Mouse (Mus musculus): ENCODE data around the gene Olfr574. TPM values are rescaled to one million over a fixed set of nuclear protein-coding genes. Genes with fewer than 3 reads are reported as not detected.

The Olfr574 gene
- not detected in 2 replicates for polyA plus RNA-seq (2015; fragmentation: Nextera tagmentation; extraction: Ambion mirVana)

DNA sequence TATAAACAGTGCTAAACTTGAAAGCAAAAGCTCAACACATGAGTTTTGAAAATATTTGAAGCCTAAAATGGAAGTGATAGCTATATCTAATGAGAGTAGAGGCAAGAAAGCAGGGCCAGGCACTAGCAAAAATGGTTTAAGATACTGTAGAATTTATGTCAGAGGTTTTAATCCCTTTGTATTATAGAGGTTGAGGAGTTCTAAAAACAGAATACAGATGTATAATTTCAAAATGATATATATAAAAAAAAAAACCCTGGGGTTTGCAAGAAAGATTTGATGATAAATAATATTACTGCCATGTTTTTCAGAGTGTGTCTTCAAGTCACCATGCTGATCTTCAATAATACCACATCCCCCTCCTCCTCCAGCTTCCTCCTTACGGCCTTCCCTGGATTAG lies at the start of gene Olfr574:
Olfr574 (plus strand) TSS at position 301 of the 400 bp plus-strand sequence.
- H3K9ac ChIP-seq = no peak within 1 kb of the TSS
- ATAC-seq (ENCODE audit: low FRiP score) = no peak
- no peaks in the 10 kb centered on the region for H3K4me1 ChIP-seq (replicated peaks)
- 86% methylated on average over 1 of the region's 1 CpGs for WGBS
- H3K4me3 ChIP-seq = no peak within 1 kb of the TSS
- H3K27ac ChIP-seq = no peak within 1 kb of the TSS
- no peaks in the 10 kb centered on the region for H3K27me3 ChIP-seq
- H3K4me2 ChIP-seq = no peak within 1 kb of the TSS
- no peaks in the 10 kb centered on the region for H3K9me3 ChIP-seq
- no peaks in the 10 kb centered on the region for H3K36me3 ChIP-seq

GRCm38 (mm10) chr7:102915261-102915660 lies 33.0 kb upstream of the Olfr574 start:
- WGBS = 47% methylated on average over 1 of the region's 1 CpGs
- no peaks in the 10 kb centered on the region for H3K36me3 ChIP-seq
- H3K27ac ChIP-seq = no peak overlapping the region
- no peak overlapping the region for H3K4me2 ChIP-seq
- no peak overlapping the region for H3K4me3 ChIP-seq
- no peaks in the 10 kb centered on the region for H3K27me3 ChIP-seq
- H3K9me3 ChIP-seq = no peaks in the 10 kb centered on the region
- H3K4me1 ChIP-seq (replicated peaks) = no peaks in the 10 kb centered on the region
- no peak for ATAC-seq (ENCODE audit: low FRiP score)
- H3K9ac ChIP-seq = no peak overlapping the region

DNA sequence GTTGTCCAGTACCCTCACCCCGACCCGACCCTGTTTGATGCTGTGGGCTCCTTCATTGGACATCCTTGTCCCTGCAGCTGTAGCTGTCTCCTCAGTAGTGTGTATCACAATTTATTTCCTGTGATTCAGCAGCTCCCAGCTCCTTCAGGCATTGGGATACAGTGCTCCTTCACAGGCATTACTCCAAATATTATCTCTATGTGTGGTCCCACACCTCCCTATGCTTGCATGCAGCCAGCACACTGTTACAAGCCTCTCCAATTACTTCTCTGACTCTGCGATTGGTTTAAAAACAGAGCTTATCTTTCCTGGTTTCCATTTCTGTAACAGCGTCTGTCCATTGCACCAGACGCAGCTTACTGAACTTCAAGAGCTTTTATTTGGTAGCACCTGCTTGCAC lies 31.9 kb upstream of the Olfr574 start:
- no peak overlapping the region for H3K27ac ChIP-seq
- no peak overlapping the region for H3K4me3 ChIP-seq
- no peak for ATAC-seq (ENCODE audit: low FRiP score)

GRCm38 (mm10) chr7:102917032-102917875 lies 31.0 kb upstream of the Olfr574 start, which contains the start of gene Olfr571:
Gene Olfr571, minus strand, starts transcription at chr7:102917536.
- H3K27ac ChIP-seq = no peak within 1 kb of the TSS
- H3K4me2 ChIP-seq = no peak within 1 kb of the TSS
- no peaks in the 10 kb centered on the region for H3K4me1 ChIP-seq (replicated peaks)
- no peak for ATAC-seq (ENCODE audit: low FRiP score)
- no peak within 1 kb of the TSS for H3K4me3 ChIP-seq
- no peaks in the 10 kb centered on the region for H3K36me3 ChIP-seq
- no peaks in the 10 kb centered on the region for H3K9me3 ChIP-seq
- H3K9ac ChIP-seq = no peak within 1 kb of the TSS
- WGBS = 62% methylated on average over 4 of the region's 4 CpGs
- no peaks in the 10 kb centered on the region for H3K27me3 ChIP-seq

More for the DNA sequence above, 31.9 kb upstream of the Olfr574 start:
- H3K9ac ChIP-seq = no peak overlapping the region
- no peak overlapping the region for H3K4me2 ChIP-seq
- no peaks in the 10 kb centered on the region for H3K4me1 ChIP-seq (replicated peaks)
- no peaks in the 10 kb centered on the region for H3K36me3 ChIP-seq
- H3K9me3 ChIP-seq = no peaks in the 10 kb centered on the region
- WGBS = 88% methylated on average over 5 of the region's 5 CpGs
- no peaks in the 10 kb centered on the region for H3K27me3 ChIP-seq

- Histone ChIP-seq H3K27me3 (no peaks in the 10 kb centered on the region), H3K36me3 (no peaks in the 10 kb centered on the region), H3K4me2 (no peak overlapping the region), H3K4me3 (no peak overlapping the region), H3K27ac (no peak overlapping the region), H3K9ac (no peak overlapping the region), H3K4me1 (replicated peaks) (no peaks in the 10 kb centered on the region), H3K9me3 (no peaks in the 10 kb centered on the region)
- 17% methylated on average over 1 of the region's 1 CpGs for WGBS
- peak; percentile 76 for ATAC-seq (ENCODE audit: low FRiP score)
Observed at GRCm38 (mm10) chr7:102919632-102920031, 28.6 kb upstream of the Olfr574 start.

DNA sequence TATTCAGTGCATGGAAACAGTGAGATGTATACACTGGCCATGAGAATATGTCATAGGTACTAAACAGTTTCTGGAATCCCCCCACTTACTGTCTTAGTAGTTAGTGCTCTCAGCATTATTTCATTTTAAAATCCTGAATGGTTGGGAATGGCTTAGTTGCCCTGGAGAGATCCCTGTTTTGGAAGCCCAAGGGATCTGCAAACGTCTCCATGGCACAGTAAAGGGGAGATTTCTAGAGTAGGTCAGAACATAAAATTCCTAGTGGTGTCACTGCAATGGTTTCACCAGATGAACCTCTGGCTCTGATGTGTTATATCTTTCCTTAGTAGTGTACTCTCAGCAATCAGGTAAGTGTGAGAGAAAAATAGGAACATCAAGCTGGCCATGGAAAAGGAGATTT lies 24.2 kb upstream of the Olfr574 start, which contains the start of gene Olfr572:
Olfr572 (plus strand) TSS at position 301 of the 400 bp plus-strand sequence.
- Histone ChIP-seq H3K4me3 (no peak within 1 kb of the TSS), H3K27ac (no peak within 1 kb of the TSS), H3K9ac (no peak within 1 kb of the TSS), H3K27me3 (no peaks in the 10 kb centered on the region), H3K4me2 (no peak within 1 kb of the TSS), H3K9me3 (no peaks in the 10 kb centered on the region), H3K4me1 (replicated peaks) (no peaks in the 10 kb centered on the region), H3K36me3 (no peaks in the 10 kb centered on the region)
- 75% methylated on average over 1 of the region's 1 CpGs for WGBS
- no peak for ATAC-seq (ENCODE audit: low FRiP score)

- H3K4me3 ChIP-seq = no peak overlapping the region
- H3K36me3 ChIP-seq = no peaks in the 10 kb centered on the region
- H3K4me2 ChIP-seq = no peak overlapping the region
- H3K27ac ChIP-seq = no peak overlapping the region
- no peak overlapping the region for H3K9ac ChIP-seq
- ATAC-seq (ENCODE audit: low FRiP score) = no peak
- WGBS = 82% methylated on average over 3 of the region's 3 CpGs
- H3K9me3 ChIP-seq = no peaks in the 10 kb centered on the region
- no peaks in the 10 kb centered on the region for H3K27me3 ChIP-seq
- H3K4me1 ChIP-seq (replicated peaks) = no peaks in the 10 kb centered on the region
Observed at GRCm38 (mm10) chr7:102927105-102927504, 21.2 kb upstream of the Olfr574 start.

GRCm38 (mm10) chr7:102942475-102942874 lies 5.8 kb upstream of the Olfr574 start, which contains the start of gene Olfr573-ps1:
Gene Olfr573-ps1, minus strand, starts transcription at chr7:102942575.
- Histone ChIP-seq H3K9ac (no peak within 1 kb of the TSS), H3K27ac (no peak within 1 kb of the TSS), H3K4me1 (replicated peaks) (no peaks in the 10 kb centered on the region), H3K9me3 (no peaks in the 10 kb centered on the region), H3K4me2 (no peak within 1 kb of the TSS), H3K27me3 (no peaks in the 10 kb centered on the region), H3K36me3 (no peaks in the 10 kb centered on the region), H3K4me3 (no peak within 1 kb of the TSS)
- ATAC-seq (ENCODE audit: low FRiP score) = no peak
- WGBS = 94% methylated on average over 2 of the region's 2 CpGs

DNA sequence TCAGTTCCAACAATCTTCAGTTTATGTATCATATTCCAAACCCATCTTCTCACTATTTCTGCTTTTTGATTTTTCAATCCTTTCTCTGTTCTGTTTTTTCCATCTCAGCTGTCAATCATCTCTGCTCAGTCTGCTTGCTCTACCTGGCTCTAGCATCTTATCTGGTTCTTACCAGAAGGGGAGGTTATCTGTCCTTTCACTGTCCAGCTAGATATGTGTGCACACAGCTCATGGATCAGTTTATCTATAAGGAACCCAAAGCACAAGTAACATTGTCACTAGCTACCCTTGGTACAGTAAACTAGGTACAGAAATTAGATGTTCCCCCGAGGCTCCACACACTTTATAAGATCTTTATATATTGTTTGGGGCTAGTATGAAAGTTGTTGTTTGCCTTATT lies 4.8 kb upstream of the Olfr574 start:
- no peaks in the 10 kb centered on the region for H3K36me3 ChIP-seq
- WGBS = 91% methylated on average over 1 of the region's 1 CpGs
- no peaks in the 10 kb centered on the region for H3K9me3 ChIP-seq
- no peaks in the 10 kb centered on the region for H3K27me3 ChIP-seq
- no peak overlapping the region for H3K4me2 ChIP-seq
- H3K27ac ChIP-seq = no peak overlapping the region
- H3K9ac ChIP-seq = no peak overlapping the region
- H3K4me3 ChIP-seq = no peak overlapping the region
- no peak for ATAC-seq (ENCODE audit: low FRiP score)
- no peaks in the 10 kb centered on the region for H3K4me1 ChIP-seq (replicated peaks)

DNA sequence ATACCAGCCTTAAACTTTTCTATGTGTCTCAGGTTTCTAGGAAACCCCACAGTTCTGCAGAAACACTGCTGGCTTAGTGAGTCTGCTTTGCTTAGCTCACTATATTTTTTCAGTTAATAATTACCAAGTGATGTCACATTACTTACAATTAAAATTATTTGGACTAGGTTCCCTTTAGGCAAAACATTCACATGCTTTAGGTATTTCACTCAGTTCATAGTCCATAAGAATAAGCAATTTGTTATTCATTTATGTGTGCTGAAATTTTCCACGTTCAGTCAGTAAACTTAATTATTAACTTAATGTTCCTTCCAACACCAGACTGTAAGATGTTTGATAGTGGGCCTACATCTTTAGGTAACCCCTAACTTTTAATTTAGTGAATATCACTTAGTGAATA lies 2.5 kb downstream of the Olfr574 start:
- no peak for ATAC-seq (ENCODE audit: low FRiP score)
- no peaks in the 10 kb centered on the region for H3K4me1 ChIP-seq (replicated peaks)
- no peaks in the 10 kb centered on the region for H3K27me3 ChIP-seq
- H3K4me3 ChIP-seq = no peak overlapping the region
- H3K27ac ChIP-seq = no peak overlapping the region
- H3K4me2 ChIP-seq = no peak overlapping the region
- H3K9ac ChIP-seq = no peak overlapping the region
- H3K36me3 ChIP-seq = no peaks in the 10 kb centered on the region
- H3K9me3 ChIP-seq = no peaks in the 10 kb centered on the region
- WGBS = 76% methylated on average over 1 of the region's 1 CpGs

GRCm38 (mm10) chr7:102958137-102958536 lies 9.9 kb downstream of the Olfr574 start:
- no peak overlapping the region for H3K4me3 ChIP-seq
- H3K9ac ChIP-seq = no peak overlapping the region
- no peak for ATAC-seq (ENCODE audit: low FRiP score)
- H3K36me3 ChIP-seq = no peaks in the 10 kb centered on the region
- 85% methylated on average over 3 of the region's 3 CpGs for WGBS
- H3K4me1 ChIP-seq (replicated peaks) = no peaks in the 10 kb centered on the region
- no peak overlapping the region for H3K27ac ChIP-seq
- H3K9me3 ChIP-seq = no peaks in the 10 kb centered on the region
- H3K27me3 ChIP-seq = no peaks in the 10 kb centered on the region
- no peak overlapping the region for H3K4me2 ChIP-seq

DNA sequence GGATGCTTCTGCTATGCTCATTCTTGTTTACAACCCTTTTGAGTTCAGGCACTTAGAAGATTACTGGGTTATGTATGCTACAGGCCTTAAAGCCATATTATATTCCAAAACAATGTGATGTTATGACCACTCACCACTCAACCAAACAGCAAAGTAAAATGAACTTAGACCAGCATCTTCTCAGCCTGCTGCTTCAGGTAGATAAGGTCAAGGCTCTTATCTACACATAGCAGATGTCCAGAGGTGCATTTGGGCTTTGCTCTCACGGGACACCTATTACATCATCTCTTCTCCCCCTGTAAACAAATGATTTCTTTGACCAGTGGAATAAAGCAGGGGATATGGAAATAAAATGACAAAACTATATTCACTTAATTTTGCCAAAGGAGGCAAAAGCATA lies 10.3 kb downstream of the Olfr574 start, which contains the start of gene Olfr575:
Olfr575 (minus strand) TSS at position 183 of the 400 bp plus-strand sequence.
- no peak for ATAC-seq (ENCODE audit: low FRiP score)
- no peak within 1 kb of the TSS for H3K27ac ChIP-seq
- no peaks in the 10 kb centered on the region for H3K36me3 ChIP-seq
- no peaks in the 10 kb centered on the region for H3K9me3 ChIP-seq
- no peaks in the 10 kb centered on the region for H3K27me3 ChIP-seq
- H3K9ac ChIP-seq = no peak within 1 kb of the TSS
- H3K4me3 ChIP-seq = no peak within 1 kb of the TSS
- WGBS = 78% methylated on average over 1 of the region's 1 CpGs
- H3K4me1 ChIP-seq (replicated peaks) = no peaks in the 10 kb centered on the region
- no peak within 1 kb of the TSS for H3K4me2 ChIP-seq

DNA sequence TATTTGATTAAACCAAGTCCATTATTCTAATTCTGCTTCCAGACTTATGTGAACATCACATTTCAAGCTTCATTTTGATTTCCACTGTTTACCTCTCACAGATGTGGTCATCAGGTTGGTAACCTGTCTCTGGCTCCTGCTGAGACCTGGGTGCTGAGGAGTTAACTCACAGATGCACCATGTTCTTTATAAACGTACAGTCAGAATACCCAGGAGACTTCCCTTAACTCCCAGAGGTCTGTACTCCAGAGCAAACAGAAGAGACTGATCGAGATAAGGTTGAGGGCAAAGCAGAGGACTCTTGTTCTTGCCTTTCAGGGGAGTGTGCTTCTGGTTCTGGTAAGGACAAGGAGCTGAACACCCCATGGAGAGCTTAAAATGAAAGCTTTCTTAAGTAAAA lies 14.1 kb downstream of the Olfr574 start, which contains the start of gene Olfr576:
Olfr576 (plus strand) TSS at position 301 of the 400 bp plus-strand sequence.
- H3K36me3 ChIP-seq = no peaks in the 10 kb centered on the region
- WGBS = 65% methylated on average over 2 of the region's 2 CpGs
- H3K9ac ChIP-seq = no peak within 1 kb of the TSS
- no peaks in the 10 kb centered on the region for H3K27me3 ChIP-seq
- ATAC-seq (ENCODE audit: low FRiP score) = no peak
- H3K9me3 ChIP-seq = no peaks in the 10 kb centered on the region
- H3K27ac ChIP-seq = no peak within 1 kb of the TSS
- H3K4me1 ChIP-seq (replicated peaks) = no peaks in the 10 kb centered on the region
- no peak within 1 kb of the TSS for H3K4me2 ChIP-seq
- no peak within 1 kb of the TSS for H3K4me3 ChIP-seq
